Mouse (Mus musculus): ENCODE results near the gene Ak7. TPM values are rescaled to one million over a fixed set of nuclear protein-coding genes. Genes with fewer than 3 reads are reported as not detected.

Gene Ak7
- polyA plus RNA-seq, 2 experiments = 0.14 to 0.33 TPM

- Histone ChIP-seq H3K27ac (replicated peaks; ENCODE audit: low read depth, low read length) (no peak overlapping the region), H3K4me1 (ENCODE audit: control insufficient read depth, insufficient read depth, low read length) (no peaks in the 10 kb centered on the region), H3K27me3 (ENCODE audit: control insufficient read depth, insufficient read depth, low read length) (no peaks in the 10 kb centered on the region), H3K4me2 (replicated peaks; ENCODE audit: low read depth, low read length, severe bottlenecking) (no peak overlapping the region), H3K4me3 (replicated peaks; ENCODE audit: low read length) (no peak overlapping the region), H3K36me3 (ENCODE audit: control insufficient read depth, insufficient read depth, low read length) (no peaks in the 10 kb centered on the region), H3K9ac (ENCODE audit: low read depth, low read length, severe bottlenecking) (no peak overlapping the region), H3K9me3 (ENCODE audit: control insufficient read depth, low read length) (no peaks in the 10 kb centered on the region)
- ATAC-seq (ENCODE audit: low FRiP score, low read depth) = no peak
- no peak for TF ChIP-seq POLR2A (IDR thresholded peaks at IDR 0.05; ENCODE audit: borderline replicate concordance, extremely low read depth, insufficient read depth, insufficient read length)
- 79% methylated on average over 3 of the region's 3 CpGs for WGBS
- DNase-seq (ENCODE audit: low spot score) = no peak
These were observed 14.4 kb downstream of the Ak7 start for GRCm38 (mm10) chr12:105720196-105720595.

- H3K36me3 ChIP-seq (ENCODE audit: control insufficient read depth, insufficient read depth, low read length) = no peaks in the 10 kb centered on the region
- WGBS = 60% methylated on average over 14 of the region's 14 CpGs
- DNase-seq (ENCODE audit: low spot score) (no peak), ATAC-seq (ENCODE audit: low FRiP score, low read depth) (no peak)
- no peak overlapping the region for H3K4me2 ChIP-seq (replicated peaks; ENCODE audit: low read depth, low read length, severe bottlenecking)
- H3K27ac ChIP-seq (replicated peaks; ENCODE audit: low read depth, low read length) = no peak overlapping the region
- no peaks in the 10 kb centered on the region for H3K9me3 ChIP-seq (ENCODE audit: control insufficient read depth, low read length)
- no peak overlapping the region for H3K4me3 ChIP-seq (replicated peaks; ENCODE audit: low read length)
- no peak for TF ChIP-seq POLR2A (IDR thresholded peaks at IDR 0.05; ENCODE audit: borderline replicate concordance, extremely low read depth, insufficient read depth, insufficient read length)
- no peaks in the 10 kb centered on the region for H3K27me3 ChIP-seq (ENCODE audit: control insufficient read depth, insufficient read depth, low read length)
- H3K9ac ChIP-seq (ENCODE audit: low read depth, low read length, severe bottlenecking) = no peak overlapping the region
- no peaks in the 10 kb centered on the region for H3K4me1 ChIP-seq (ENCODE audit: control insufficient read depth, insufficient read depth, low read length)
These were observed 15.8 kb downstream of the Ak7 start for GRCm38 (mm10) chr12:105721452-105722132.

- H3K4me2 ChIP-seq (replicated peaks; ENCODE audit: low read depth, low read length, severe bottlenecking) = no peak overlapping the region
- no peak overlapping the region for H3K4me3 ChIP-seq (replicated peaks; ENCODE audit: low read length)
- H3K9ac ChIP-seq (ENCODE audit: low read depth, low read length, severe bottlenecking) = no peak overlapping the region
- no peaks in the 10 kb centered on the region for H3K4me1 ChIP-seq (ENCODE audit: control insufficient read depth, insufficient read depth, low read length)
- no peak for TF ChIP-seq POLR2A (IDR thresholded peaks at IDR 0.05; ENCODE audit: borderline replicate concordance, extremely low read depth, insufficient read depth, insufficient read length)
- 5% methylated on average over 5 of the region's 5 CpGs for WGBS
- DNase-seq (ENCODE audit: low spot score) = peak; percentile 87
- no peaks in the 10 kb centered on the region for H3K9me3 ChIP-seq (ENCODE audit: control insufficient read depth, low read length)
- H3K27me3 ChIP-seq (ENCODE audit: control insufficient read depth, insufficient read depth, low read length) = no peaks in the 10 kb centered on the region
- no peaks in the 10 kb centered on the region for H3K36me3 ChIP-seq (ENCODE audit: control insufficient read depth, insufficient read depth, low read length)
- ATAC-seq (ENCODE audit: low FRiP score, low read depth) = peak; percentile 37; the same call in 1 of the 2 replicates
- no peak overlapping the region for H3K27ac ChIP-seq (replicated peaks; ENCODE audit: low read depth, low read length)
These were observed 16.9 kb downstream of the Ak7 start for GRCm38 (mm10) chr12:105722657-105723056.

GRCm38 (mm10) chr12:105724616-105725015 is 18.8 kb downstream of the Ak7 start:
- Histone ChIP-seq H3K9me3 (ENCODE audit: control insufficient read depth, low read length) (no peaks in the 10 kb centered on the region), H3K9ac (ENCODE audit: low read depth, low read length, severe bottlenecking) (no peak overlapping the region), H3K36me3 (ENCODE audit: control insufficient read depth, insufficient read depth, low read length) (no peaks in the 10 kb centered on the region), H3K4me1 (ENCODE audit: control insufficient read depth, insufficient read depth, low read length) (no peaks in the 10 kb centered on the region), H3K27ac (replicated peaks; ENCODE audit: low read depth, low read length) (no peak overlapping the region), H3K4me3 (replicated peaks; ENCODE audit: low read length) (no peak overlapping the region), H3K4me2 (replicated peaks; ENCODE audit: low read depth, low read length, severe bottlenecking) (no peak overlapping the region), H3K27me3 (ENCODE audit: control insufficient read depth, insufficient read depth, low read length) (no peaks in the 10 kb centered on the region)
- DNase-seq (ENCODE audit: low spot score) (no peak), ATAC-seq (ENCODE audit: low FRiP score, low read depth) (no peak)
- WGBS = 58% methylated on average over 1 of the region's 1 CpGs
- no peak for TF ChIP-seq POLR2A (IDR thresholded peaks at IDR 0.05; ENCODE audit: borderline replicate concordance, extremely low read depth, insufficient read depth, insufficient read length)

- no peak for TF ChIP-seq POLR2A (IDR thresholded peaks at IDR 0.05; ENCODE audit: borderline replicate concordance, extremely low read depth, insufficient read depth, insufficient read length)
- Histone ChIP-seq H3K9me3 (ENCODE audit: control insufficient read depth, low read length) (no peaks in the 10 kb centered on the region), H3K4me1 (ENCODE audit: control insufficient read depth, insufficient read depth, low read length) (no peaks in the 10 kb centered on the region), H3K4me3 (replicated peaks; ENCODE audit: low read length) (no peak overlapping the region), H3K9ac (ENCODE audit: low read depth, low read length, severe bottlenecking) (no peak overlapping the region), H3K27me3 (ENCODE audit: control insufficient read depth, insufficient read depth, low read length) (no peaks in the 10 kb centered on the region), H3K4me2 (replicated peaks; ENCODE audit: low read depth, low read length, severe bottlenecking) (no peak overlapping the region), H3K27ac (replicated peaks; ENCODE audit: low read depth, low read length) (no peak overlapping the region), H3K36me3 (ENCODE audit: control insufficient read depth, insufficient read depth, low read length) (no peaks in the 10 kb centered on the region)
- no peak for ATAC-seq (ENCODE audit: low FRiP score, low read depth)
- DNase-seq (ENCODE audit: low spot score) = no peak
- WGBS = 73% methylated on average over 13 of the region's 13 CpGs
These were observed 20.0 kb downstream of the Ak7 start for GRCm38 (mm10) chr12:105725736-105726135.
